Mouse (Mus musculus) midbrain, embryonic 13.5 days (tissue): Measurements from ENCODE around the gene Nfe2. TPM values are rescaled to one million over a fixed set of nuclear protein-coding genes. Genes with fewer than 3 reads are reported as not detected.
"Not testable (repeated sequence)": the region's sequence is repeated elsewhere in the genome, so short reads cannot be mapped to it uniquely, and the experiment has no call there.

Source experiments
- ATAC-seq: fragments of 200-750 bp; cut with Nextera tagmentation; 2 replicates; pipeline ENCODE4 v1.8.0; 2017; ENCODE audit warnings: mild to moderate bottlenecking, moderate TSS enrichment, moderate library complexity
- H3K27ac ChIP-seq: fragments of 300-500 bp; sonication (generic); 2 replicates; pipeline ENCODE4 v1.5.1; 2015; ENCODE audit warnings: inconsistent platforms, mild to moderate bottlenecking, moderate library complexity
- H3K27me3 ChIP-seq: fragments of 300-500 bp; sonication (generic); 2 replicates; pipeline ENCODE4 v1.6.1; 2015; ENCODE audit warnings: mild to moderate bottlenecking, inconsistent platforms
- H3K36me3 ChIP-seq: fragments of 300-500 bp; sonication (generic); 2 replicates; pipeline ENCODE4 v1.6.1; 2015; ENCODE audit warnings: mild to moderate bottlenecking, inconsistent platforms
- H3K4me1 ChIP-seq: fragments of 300-500 bp; sonication (generic); replicated peaks from 2 replicates; pipeline ENCODE4 v1.6.1; 2015; ENCODE audit warnings: inconsistent platforms
- H3K4me2 ChIP-seq: fragments of 300-500 bp; sonication (generic); replicated peaks from 2 replicates; pipeline ENCODE4 v1.6.1; 2015; ENCODE audit warnings: moderate library complexity, mild to moderate bottlenecking, inconsistent platforms
- H3K4me3 ChIP-seq: fragments of 300-500 bp; sonication (generic); replicated peaks from 2 replicates; pipeline ENCODE4 v1.5.1; 2015; ENCODE audit warnings: mild to moderate bottlenecking, inconsistent platforms
- H3K9ac ChIP-seq: fragments of 300-500 bp; sonication (generic); replicated peaks from 2 replicates; pipeline ENCODE4 v1.6.1; 2015; ENCODE audit warnings: mild to moderate bottlenecking, inconsistent platforms
- H3K9me3 ChIP-seq: fragments of 300-500 bp; sonication (generic); 2 replicates; pipeline ENCODE4 v1.6.1; 2016; ENCODE audit warnings: mild to moderate bottlenecking, inconsistent platforms
- WGBS: fragments of 180-500 bp; shearing (Covaris S2); methylation state at CpG from one replicate; pipeline ENCODE4 v1.1.7; 2015; 5-methylcytosine and 5-hydroxymethylcytosine counted together
- polyA plus RNA-seq: library from polyadenylated mRNA; unstranded; fragments of >200 nt; fragmentation: Nextera tagmentation; extraction: Ambion mirVana; gene quantifications from 2 replicates; pipeline ENCODE4 v1.2.1, GENCODE M21; 2015

Nfe2 gene
- polyA plus RNA-seq, 1 experiment from 2014 or later = 0.82 TPM

GRCm38 (mm10) chr15:103285778-103286417 lies 27.7 kb upstream of the Nfe2 start:
- Histone ChIP-seq H3K36me3 (peaks cover 22% of the 10 kb centered on the region), H3K9ac (no peak overlapping the region), H3K27ac (peak overlapping the region; percentile 67), H3K4me2 (no peak overlapping the region), H3K9me3 (no peaks in the 10 kb centered on the region), H3K27me3 (no peaks in the 10 kb centered on the region), H3K4me1 (peaks cover 25% of the 10 kb centered on the region), H3K4me3 (no peak overlapping the region)
- ATAC-seq = peak; percentile 62; the same call in 1 of the 2 replicates
- 75% methylated on average over 1 of the region's 1 CpGs for WGBS

GRCm38 (mm10) chr15:103284647-103285046 lies 26.4 kb upstream of the Nfe2 start:
- WGBS = 52% methylated on average over 2 of the region's 2 CpGs
- H3K9ac ChIP-seq = 0 out of 2 replicates have a peak overlapping the region, but pooled peaks have one; percentile 12
- no peak overlapping the region for H3K4me3 ChIP-seq
- H3K9me3 ChIP-seq = no peaks in the 10 kb centered on the region
- peaks cover 20% of the 10 kb centered on the region for H3K4me1 ChIP-seq
- H3K4me2 ChIP-seq = no peak overlapping the region
- ATAC-seq = no peak
- H3K27ac ChIP-seq = peak overlapping the region; percentile 67; the same call in 1 of the 2 replicates
- H3K36me3 ChIP-seq = 0 out of 2 replicates have a peak, but pooled peaks cover 13% of the 10 kb centered on the region
- no peaks in the 10 kb centered on the region for H3K27me3 ChIP-seq

- no peak overlapping the region for H3K27ac ChIP-seq
- no peak overlapping the region for H3K9ac ChIP-seq
- H3K9me3 ChIP-seq = no peaks in the 10 kb centered on the region
- WGBS = 52% methylated on average over 3 of the region's 3 CpGs
- H3K4me2 ChIP-seq = no peak overlapping the region
- H3K27me3 ChIP-seq = no peaks in the 10 kb centered on the region
- 0 out of 2 replicates have a peak, but pooled peaks cover 13% of the 10 kb centered on the region for H3K36me3 ChIP-seq
- no peak overlapping the region for H3K4me3 ChIP-seq
- peaks cover 14% of the 10 kb centered on the region for H3K4me1 ChIP-seq
- ATAC-seq = no peak
These were observed 25.9 kb upstream of the Nfe2 start for GRCm38 (mm10) chr15:103284066-103284465.

DNA sequence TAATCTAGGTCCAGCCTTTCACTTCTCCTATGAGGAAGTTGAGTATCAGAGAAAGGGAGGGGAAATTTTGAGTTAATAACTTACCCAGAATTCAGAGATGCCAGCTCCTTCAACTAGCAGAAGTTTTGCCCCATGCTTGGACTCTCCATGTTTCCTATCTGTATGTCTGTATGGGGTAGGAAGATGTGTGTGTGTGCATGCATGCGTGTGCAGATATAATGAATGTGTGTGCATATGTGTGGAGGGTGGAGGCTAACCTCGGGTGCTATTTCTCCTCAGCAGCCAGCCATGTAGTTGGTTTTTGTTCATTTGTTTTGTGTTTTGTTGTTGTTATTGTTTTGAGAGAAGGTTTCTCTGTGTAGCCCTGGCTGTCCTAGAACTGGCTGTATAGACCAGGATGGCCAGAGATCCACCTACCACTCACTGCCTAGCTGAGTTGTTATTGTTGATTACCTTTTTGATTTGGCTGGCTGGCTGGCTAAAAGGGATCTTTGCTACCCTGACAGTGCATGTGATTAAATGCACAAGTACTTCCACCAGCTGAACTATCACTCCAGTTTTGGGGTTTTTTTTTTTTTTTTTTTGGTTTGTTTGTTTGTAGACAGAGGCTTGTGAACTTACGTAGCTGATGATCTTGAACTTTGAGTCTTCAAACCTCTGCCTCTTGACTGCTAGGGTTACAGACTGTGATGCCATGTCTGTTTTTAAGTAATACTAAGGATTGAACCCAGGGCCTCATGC lies 23.4 kb upstream of the Nfe2 start:
- Histone ChIP-seq H3K9me3 (no peaks in the 10 kb centered on the region), H3K9ac (no peak overlapping the region), H3K4me1 (peaks cover 13% of the 10 kb centered on the region), H3K27ac (no peak overlapping the region), H3K4me3 (no peak overlapping the region), H3K36me3 (0 out of 2 replicates have a peak, but pooled peaks cover under 1% of the 10 kb centered on the region), H3K27me3 (no peaks in the 10 kb centered on the region), H3K4me2 (no peak overlapping the region)
- WGBS = 90% methylated on average over 3 of the region's 3 CpGs
- ATAC-seq = no peak

GRCm38 (mm10) chr15:103280817-103281464 lies 22.7 kb upstream of the Nfe2 start:
- no peaks in the 10 kb centered on the region for H3K27me3 ChIP-seq
- ATAC-seq = no peak
- no peak overlapping the region for H3K4me2 ChIP-seq
- WGBS = 79% methylated on average over 3 of the region's 3 CpGs
- H3K36me3 ChIP-seq = no peaks in the 10 kb centered on the region
- no peak overlapping the region for H3K9ac ChIP-seq
- H3K27ac ChIP-seq = no peak overlapping the region
- no peak overlapping the region for H3K4me3 ChIP-seq
- no peaks in the 10 kb centered on the region for H3K9me3 ChIP-seq
- peaks cover 13% of the 10 kb centered on the region for H3K4me1 ChIP-seq

GRCm38 (mm10) chr15:103279750-103280149 lies 21.5 kb upstream of the Nfe2 start:
- no peaks in the 10 kb centered on the region for H3K27me3 ChIP-seq
- H3K9me3 ChIP-seq = no peaks in the 10 kb centered on the region
- H3K4me2 ChIP-seq = no peak overlapping the region
- no peak overlapping the region for H3K27ac ChIP-seq
- peaks cover 6% of the 10 kb centered on the region for H3K4me1 ChIP-seq
- WGBS = 65% methylated on average over 3 of the region's 3 CpGs
- ATAC-seq = no peak
- no peak overlapping the region for H3K9ac ChIP-seq
- H3K4me3 ChIP-seq = no peak overlapping the region
- H3K36me3 ChIP-seq = no peaks in the 10 kb centered on the region

- 73% methylated on average over 7 of the region's 7 CpGs for WGBS
- Histone ChIP-seq H3K27ac (no peak overlapping the region), H3K4me1 (peaks cover 20% of the 10 kb centered on the region), H3K4me3 (no peak overlapping the region), H3K36me3 (no peaks in the 10 kb centered on the region), H3K4me2 (no peak overlapping the region), H3K9me3 (no peaks in the 10 kb centered on the region), H3K9ac (peak overlapping the region; percentile 11), H3K27me3 (no peaks in the 10 kb centered on the region)
- ATAC-seq = no peak
These were observed 19.7 kb upstream of the Nfe2 start for GRCm38 (mm10) chr15:103277949-103278348.

- not testable (repeated sequence) for H3K27me3 ChIP-seq, H3K4me2 ChIP-seq, H3K27ac ChIP-seq, ATAC-seq, H3K36me3 ChIP-seq, H3K4me3 ChIP-seq, H3K9me3 ChIP-seq, H3K9ac ChIP-seq
- 91% methylated on average over 3 of the region's 3 CpGs for WGBS
- H3K4me1 ChIP-seq = peaks cover 20% of the 10 kb centered on the region
These were observed 17.7 kb upstream of the Nfe2 start for GRCm38 (mm10) chr15:103275943-103276342.

GRCm38 (mm10) chr15:103272419-103273279 lies 14.4 kb upstream of the Nfe2 start, which contains the start of gene Copz1:
Gene Copz1 (plus strand): TSS chr15:103272714.
- H3K9me3 ChIP-seq = no peaks in the 10 kb centered on the region
- ATAC-seq = peak; percentile 99
- peak within 1 kb of the TSS; percentile 81 for H3K4me3 ChIP-seq
- H3K4me1 ChIP-seq = peaks cover 20% of the 10 kb centered on the region
- peak within 1 kb of the TSS; percentile 85 for H3K9ac ChIP-seq
- no peaks in the 10 kb centered on the region for H3K36me3 ChIP-seq
- peak within 1 kb of the TSS; percentile 59; the same call in 1 of the 2 replicates for H3K27ac ChIP-seq
- peak within 1 kb of the TSS; percentile 84 for H3K4me2 ChIP-seq
- under 1% methylated on average over 38 of the region's 38 CpGs for WGBS
- H3K27me3 ChIP-seq = 0 out of 2 replicates have a peak, but pooled peaks cover 7% of the 10 kb centered on the region

DNA sequence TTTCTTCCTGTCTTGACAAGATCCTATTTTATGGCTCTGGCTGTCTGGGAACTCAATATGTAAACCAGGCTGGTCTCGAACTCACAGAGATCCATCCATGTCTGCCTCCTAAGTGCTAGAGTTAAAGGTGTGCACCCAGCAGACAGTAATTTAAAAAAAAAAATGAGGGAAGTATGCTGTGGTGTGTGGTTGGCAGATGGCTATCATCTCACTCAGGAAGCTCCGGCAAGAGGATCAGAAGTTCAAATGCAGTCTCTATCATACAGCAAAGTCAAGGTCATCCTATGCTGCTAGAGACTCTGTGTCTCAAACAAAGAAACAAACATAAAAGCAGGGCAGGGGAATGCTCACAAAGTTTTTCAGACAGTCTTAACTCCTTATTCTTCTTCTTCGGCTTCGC lies 10.7 kb upstream of the Nfe2 start:
- 0 out of 2 replicates have a peak, but pooled peaks cover 7% of the 10 kb centered on the region for H3K27me3 ChIP-seq
- H3K4me1 ChIP-seq = peaks cover 8% of the 10 kb centered on the region
- H3K36me3 ChIP-seq = no peaks in the 10 kb centered on the region
- no peak overlapping the region for H3K4me2 ChIP-seq
- no peak overlapping the region for H3K9ac ChIP-seq
- ATAC-seq = no peak
- WGBS = 85% methylated on average over 4 of the region's 4 CpGs
- H3K9me3 ChIP-seq = no peaks in the 10 kb centered on the region
- H3K27ac ChIP-seq = no peak overlapping the region
- no peak overlapping the region for H3K4me3 ChIP-seq

GRCm38 (mm10) chr15:103264794-103265193 lies 6.6 kb upstream of the Nfe2 start:
- Histone ChIP-seq H3K4me2 (no peak overlapping the region), H3K4me1 (no peaks in the 10 kb centered on the region), H3K27me3 (0 out of 2 replicates have a peak, but pooled peaks cover 7% of the 10 kb centered on the region), H3K27ac (no peak overlapping the region), H3K4me3 (no peak overlapping the region), H3K9me3 (no peaks in the 10 kb centered on the region), H3K36me3 (no peaks in the 10 kb centered on the region), H3K9ac (no peak overlapping the region)
- no peak for ATAC-seq
- 93% methylated on average over 2 of the region's 2 CpGs for WGBS
